Mouse (Mus musculus): ENCODE measurements around the gene Cts6. TPM values are rescaled to one million over a fixed set of nuclear protein-coding genes. Genes with fewer than 3 reads are reported as not detected.
"Not testable (repeated sequence)": the region's sequence is repeated elsewhere in the genome, so short reads cannot be mapped to it uniquely, and the experiment has no call there.

Cts6 gene
- polyA plus RNA-seq (2015; fragmentation: Nextera tagmentation; extraction: Ambion mirVana) = not detected in 2 replicates

GRCm38 (mm10) chr13:61203310-61203709 lies at the start of gene Cts6:
TSS of gene Cts6 (minus strand) at chr13:61203410.
- Histone ChIP-seq H3K4me2 (replicated peaks; ENCODE audit: low read depth, low read length) (no peak within 1 kb of the TSS), H3K27me3 (ENCODE audit: insufficient read depth, low read length) (no peaks in the 10 kb centered on the region), H3K4me1 (ENCODE audit: insufficient read depth, low read length) (no peaks in the 10 kb centered on the region), H3K4me3 (ENCODE audit: low read length) (no peak within 1 kb of the TSS), H3K36me3 (ENCODE audit: insufficient read depth, low read length) (no peaks in the 10 kb centered on the region), H3K9ac (replicated peaks; ENCODE audit: low read length) (no peak within 1 kb of the TSS), H3K9me3 (ENCODE audit: low read length) (0 out of 2 replicates have a peak, but pooled peaks cover 15% of the 10 kb centered on the region), H3K27ac (ENCODE audit: low read length) (no peak within 1 kb of the TSS)
- WGBS = 89% methylated on average over 3 of the region's 3 CpGs
- ATAC-seq (ENCODE audit: low FRiP score, low TSS enrichment) = no peak

GRCm38 (mm10) chr13:61241076-61241947 lies 38.1 kb upstream of the Cts6 start:
- no peak for ATAC-seq (ENCODE audit: low FRiP score, low TSS enrichment)
- no peak overlapping the region for H3K4me3 ChIP-seq (ENCODE audit: low read length)
- H3K27me3 ChIP-seq (ENCODE audit: insufficient read depth, low read length) = no peaks in the 10 kb centered on the region
- H3K9me3 ChIP-seq (ENCODE audit: low read length) = no peaks in the 10 kb centered on the region
- H3K36me3 ChIP-seq (ENCODE audit: insufficient read depth, low read length) = no peaks in the 10 kb centered on the region
- H3K4me2 ChIP-seq (replicated peaks; ENCODE audit: low read depth, low read length) = no peak overlapping the region
- no peaks in the 10 kb centered on the region for H3K4me1 ChIP-seq (ENCODE audit: insufficient read depth, low read length)
- H3K9ac ChIP-seq (replicated peaks; ENCODE audit: low read length) = no peak overlapping the region
- 57% methylated on average over 13 of the region's 13 CpGs for WGBS
- H3K27ac ChIP-seq (ENCODE audit: low read length) = no peak overlapping the region

GRCm38 (mm10) chr13:61185151-61185933 lies 17.9 kb downstream of the Cts6 start:
- H3K9ac ChIP-seq (replicated peaks; ENCODE audit: low read length); H3K27ac ChIP-seq (ENCODE audit: low read length): not testable (repeated sequence)

GRCm38 (mm10) chr13:61164622-61165021 lies 38.6 kb downstream of the Cts6 start:
- H3K36me3 ChIP-seq (ENCODE audit: insufficient read depth, low read length) = no peaks in the 10 kb centered on the region
- H3K4me1 ChIP-seq (ENCODE audit: insufficient read depth, low read length) = no peaks in the 10 kb centered on the region
- 85% methylated on average over 4 of the region's 4 CpGs for WGBS
- H3K27ac ChIP-seq (ENCODE audit: low read length) = no peak overlapping the region
- no peaks in the 10 kb centered on the region for H3K9me3 ChIP-seq (ENCODE audit: low read length)
- no peak overlapping the region for H3K4me2 ChIP-seq (replicated peaks; ENCODE audit: low read depth, low read length)
- H3K4me3 ChIP-seq (ENCODE audit: low read length) = no peak overlapping the region
- H3K27me3 ChIP-seq (ENCODE audit: insufficient read depth, low read length) = no peaks in the 10 kb centered on the region
- no peak for ATAC-seq (ENCODE audit: low FRiP score, low TSS enrichment)
- no peak overlapping the region for H3K9ac ChIP-seq (replicated peaks; ENCODE audit: low read length)

More at GRCm38 (mm10) chr13:61185151-61185933, 17.9 kb downstream of the Cts6 start:
- not testable (repeated sequence) for H3K9me3 ChIP-seq (ENCODE audit: low read length); H3K36me3 ChIP-seq (ENCODE audit: insufficient read depth, low read length); ATAC-seq (ENCODE audit: low FRiP score, low TSS enrichment); H3K4me3 ChIP-seq (ENCODE audit: low read length); H3K27me3 ChIP-seq (ENCODE audit: insufficient read depth, low read length); H3K4me2 ChIP-seq (replicated peaks; ENCODE audit: low read depth, low read length); H3K4me1 ChIP-seq (ENCODE audit: insufficient read depth, low read length)
- 78% methylated on average over 5 of the region's 5 CpGs for WGBS

- Histone ChIP-seq H3K27me3 (ENCODE audit: insufficient read depth, low read length) (no peaks in the 10 kb centered on the region), H3K4me3 (ENCODE audit: low read length) (no peak within 1 kb of the TSS), H3K4me1 (ENCODE audit: insufficient read depth, low read length) (no peaks in the 10 kb centered on the region), H3K9ac (replicated peaks; ENCODE audit: low read length) (no peak within 1 kb of the TSS), H3K27ac (ENCODE audit: low read length) (no peak within 1 kb of the TSS), H3K4me2 (replicated peaks; ENCODE audit: low read depth, low read length) (no peak within 1 kb of the TSS), H3K9me3 (ENCODE audit: low read length) (no peaks in the 10 kb centered on the region), H3K36me3 (ENCODE audit: insufficient read depth, low read length) (no peaks in the 10 kb centered on the region)
- WGBS = 85% methylated on average over 1 of the region's 1 CpGs
- no peak for ATAC-seq (ENCODE audit: low FRiP score, low TSS enrichment)
Measured at GRCm38 (mm10) chr13:61164156-61164555, 39.1 kb downstream of the Cts6 start, which contains the start of gene Ctsr. TSS of gene Ctsr (minus strand) at chr13:61164256.

Other genes starting within 250 kb of the Cts6 start
- not detected in 2 replicates for gene Ctsj, start 197.5 kb downstream of the Cts6 start, polyA plus RNA-seq (2015; fragmentation: Nextera tagmentation; extraction: Ambion mirVana)
- not detected in 2 replicates for gene Ctsq, start 162.8 kb downstream of the Cts6 start, polyA plus RNA-seq (2015; fragmentation: Nextera tagmentation; extraction: Ambion mirVana)
- not detected in 2 replicates for gene Ctsr, start 39.2 kb downstream of the Cts6 start, polyA plus RNA-seq (2015; fragmentation: Nextera tagmentation; extraction: Ambion mirVana)
- gene Cts8, start 51.9 kb upstream of the Cts6 start, polyA plus RNA-seq (2015; fragmentation: Nextera tagmentation; extraction: Ambion mirVana) = not detected in 2 replicates
- not detected in 2 replicates for gene Gm49398, start 85.4 kb upstream of the Cts6 start, polyA plus RNA-seq (2015; fragmentation: Nextera tagmentation; extraction: Ambion mirVana)
- not detected in 2 replicates for gene Cts7, start 154.8 kb upstream of the Cts6 start, polyA plus RNA-seq (2015; fragmentation: Nextera tagmentation; extraction: Ambion mirVana)